Mouse (Mus musculus) heart, postnatal 14 days (tissue): ENCODE results near the gene Nphs1. TPM values are rescaled to one million over a fixed set of nuclear protein-coding genes. Genes with fewer than 3 reads are reported as not detected.

Source experiments
- DNase-seq, 2 experiments: peaks; one replicate each; pipeline ENCODE4 v3.0.0; 2021 to 2022
- intact Hi-C: fragments of 180-260 bp; cut with DNase I; formaldehyde crosslinking; loops from one replicate; pipeline ENCODE4 v1.15.1; 2025
- long read RNA-seq, 2 experiments: library from polyadenylated mRNA; stranded (forward); transcript quantifications; one replicate each; pipeline ENCODE4 v2.0.0; 2021
- total RNA-seq, 2 experiments: library from RNA; stranded (reverse); gene quantifications; 2 replicates each; pipeline ENCODE4 v1.2.3; 2021

The Nphs1 gene
- not detected for total RNA-seq
- long read RNA-seq, experiment 1 = 0 reads
- long read RNA-seq, experiment 2 = 0 reads

DNA sequence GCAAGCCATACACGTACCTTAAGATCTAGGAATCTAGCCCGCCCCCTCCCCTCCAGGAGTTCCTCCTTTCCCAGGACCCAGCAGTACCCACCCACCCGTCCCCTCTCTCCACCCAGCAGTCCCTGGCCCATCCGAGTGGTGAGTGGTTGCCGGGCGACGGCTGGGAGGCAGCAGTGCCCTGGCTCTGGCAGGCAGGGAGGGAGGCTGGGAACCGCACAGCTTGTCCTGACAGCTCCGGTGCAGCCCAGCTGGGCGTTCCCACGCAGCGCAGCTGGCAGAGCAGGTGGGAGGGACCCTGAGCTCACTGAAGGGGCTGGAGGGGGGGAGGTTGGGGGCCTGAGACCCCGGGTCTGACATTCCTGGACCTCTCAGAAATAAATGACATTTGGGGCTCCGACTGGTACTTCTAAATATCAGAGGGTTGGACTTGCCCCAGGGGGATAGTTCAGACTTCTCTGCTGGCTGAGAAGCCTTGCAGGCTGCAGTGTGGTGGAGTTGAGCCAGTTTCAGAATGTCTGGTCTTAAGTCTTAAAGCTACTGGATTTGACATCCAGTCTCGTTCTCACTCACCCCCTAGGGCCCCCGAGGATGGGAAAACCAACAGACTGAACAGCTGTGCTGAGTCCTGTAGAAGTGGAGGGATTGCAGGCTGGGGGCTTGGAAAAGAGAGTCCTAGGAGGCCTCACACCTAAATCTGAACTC is at the start of gene Nphs1, which contains the start of gene Kirrel2:
Nphs1 (plus strand) TSS at position 687 of the 702 bp plus-strand sequence.
Kirrel2 (minus strand) TSS at position 62 of the 702 bp plus-strand sequence.
- intact Hi-C loops = no loop called here
- peak in 1 of 2 experiments; percentile 12 for DNase-seq

DNA sequence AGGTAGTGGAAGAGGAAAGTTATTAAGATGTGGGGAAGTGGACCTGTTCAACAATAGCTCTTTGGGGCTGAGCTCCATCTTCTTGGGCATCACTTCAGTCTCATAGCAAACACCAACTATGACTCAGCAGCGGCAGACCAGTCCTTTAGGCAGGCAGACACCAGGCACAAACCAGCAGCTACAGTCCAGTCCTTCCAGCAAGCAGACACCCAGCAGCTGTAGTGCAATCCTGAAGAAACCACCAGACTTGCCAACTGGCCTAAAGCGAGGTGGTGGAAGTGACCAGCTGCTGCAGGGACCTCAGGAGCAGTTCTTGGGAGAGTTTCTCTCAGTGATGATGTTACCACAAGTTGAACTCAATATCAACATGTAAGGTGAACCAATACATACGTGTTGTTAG is 49.5 kb upstream of the Nphs1 start:
- intact Hi-C loops = no loop called here
- no peak for DNase-seq

DNA sequence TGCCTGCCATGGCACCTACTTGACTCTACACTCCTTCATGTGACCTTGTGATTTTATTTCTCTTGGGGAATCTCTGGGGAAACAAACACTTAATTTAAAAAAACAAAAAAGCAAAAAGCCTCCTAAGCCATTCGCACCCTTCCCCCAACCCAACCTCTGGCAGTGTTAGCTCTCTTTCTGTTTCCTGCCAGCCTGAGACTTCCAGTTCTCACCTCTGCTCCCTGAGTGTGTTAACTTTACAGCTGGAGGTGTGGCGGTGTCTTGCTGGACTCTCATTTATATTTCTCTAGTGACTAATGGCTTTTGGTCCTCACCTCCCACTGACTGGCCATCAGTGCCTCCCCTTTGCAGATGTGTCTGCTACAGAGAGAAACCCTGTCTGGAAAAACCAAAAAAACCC is 48.3 kb upstream of the Nphs1 start:
- no peak for DNase-seq
- intact Hi-C loops = no loop called here

DNA sequence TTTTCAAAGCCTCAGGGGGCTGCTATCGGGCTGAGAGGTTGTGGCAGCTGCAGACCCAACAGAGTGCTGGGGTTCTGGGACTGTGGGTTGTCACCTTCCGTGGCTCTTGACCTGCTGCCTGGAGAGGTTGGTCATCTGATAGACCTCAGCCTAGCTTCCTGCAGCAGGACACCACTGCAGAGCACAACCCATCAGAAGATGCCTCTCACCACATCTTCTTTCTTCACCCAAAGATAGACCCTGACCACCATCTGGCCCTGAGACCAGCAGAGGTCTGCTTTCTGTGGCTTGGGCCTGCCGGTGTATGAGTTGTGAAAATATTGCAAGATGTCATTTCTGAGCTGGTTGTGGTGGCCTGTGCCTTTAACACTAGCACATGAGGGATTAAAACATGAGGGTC is 47.1 kb upstream of the Nphs1 start:
- intact Hi-C loops = no loop called here
- no peak for DNase-seq

- DNase-seq = no peak
- intact Hi-C loops = no loop called here
These were observed 45.4 kb upstream of the Nphs1 start for GRCm38 (mm10) chr7:30412735-30413147.

DNA sequence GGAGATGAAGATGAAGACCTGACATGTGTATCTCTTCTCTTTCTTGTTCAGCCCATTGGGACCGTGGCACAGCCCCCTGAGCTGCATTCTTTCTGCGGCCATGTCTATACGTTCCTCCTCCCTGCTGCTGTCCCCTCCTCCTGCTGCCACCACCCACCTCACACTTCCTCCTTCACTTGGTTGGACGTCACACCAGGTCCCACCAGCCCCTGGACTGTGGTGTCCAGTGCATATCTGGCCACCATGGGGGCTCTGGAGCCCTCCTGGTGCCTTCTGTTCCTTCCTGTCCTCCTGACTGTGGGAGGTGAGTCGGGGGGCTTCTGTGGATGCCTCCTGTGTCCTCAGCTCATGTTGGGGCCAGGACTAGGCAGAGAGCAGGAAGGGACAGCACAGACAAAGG is 44.5 kb upstream of the Nphs1 start, which contains the start of gene Tyrobp:
Tyrobp (plus strand) TSS at position 165 of the 400 bp plus-strand sequence.
- intact Hi-C loops = no loop called here
- DNase-seq = no peak

DNA sequence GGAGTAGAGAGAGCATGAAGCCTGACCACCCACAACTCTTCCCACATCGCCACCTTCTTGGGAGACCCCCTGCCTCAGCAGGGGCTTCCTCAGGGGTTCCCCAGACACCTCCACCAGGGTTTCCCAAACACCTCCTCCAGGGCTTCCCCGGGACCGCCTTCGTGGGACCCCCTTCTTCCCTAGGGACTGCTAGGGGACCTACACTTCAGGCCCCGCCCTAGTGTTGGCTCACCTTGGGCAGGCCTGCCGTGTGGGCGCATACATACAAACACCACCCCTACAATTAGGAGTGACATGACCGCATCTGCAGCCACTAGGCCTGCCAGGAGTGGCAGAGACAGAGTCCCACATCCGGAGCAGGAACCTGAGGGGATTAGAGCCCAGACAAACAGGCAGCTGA is 40.3 kb upstream of the Nphs1 start:
- no peak for DNase-seq
- intact Hi-C loops = no loop called here

DNA sequence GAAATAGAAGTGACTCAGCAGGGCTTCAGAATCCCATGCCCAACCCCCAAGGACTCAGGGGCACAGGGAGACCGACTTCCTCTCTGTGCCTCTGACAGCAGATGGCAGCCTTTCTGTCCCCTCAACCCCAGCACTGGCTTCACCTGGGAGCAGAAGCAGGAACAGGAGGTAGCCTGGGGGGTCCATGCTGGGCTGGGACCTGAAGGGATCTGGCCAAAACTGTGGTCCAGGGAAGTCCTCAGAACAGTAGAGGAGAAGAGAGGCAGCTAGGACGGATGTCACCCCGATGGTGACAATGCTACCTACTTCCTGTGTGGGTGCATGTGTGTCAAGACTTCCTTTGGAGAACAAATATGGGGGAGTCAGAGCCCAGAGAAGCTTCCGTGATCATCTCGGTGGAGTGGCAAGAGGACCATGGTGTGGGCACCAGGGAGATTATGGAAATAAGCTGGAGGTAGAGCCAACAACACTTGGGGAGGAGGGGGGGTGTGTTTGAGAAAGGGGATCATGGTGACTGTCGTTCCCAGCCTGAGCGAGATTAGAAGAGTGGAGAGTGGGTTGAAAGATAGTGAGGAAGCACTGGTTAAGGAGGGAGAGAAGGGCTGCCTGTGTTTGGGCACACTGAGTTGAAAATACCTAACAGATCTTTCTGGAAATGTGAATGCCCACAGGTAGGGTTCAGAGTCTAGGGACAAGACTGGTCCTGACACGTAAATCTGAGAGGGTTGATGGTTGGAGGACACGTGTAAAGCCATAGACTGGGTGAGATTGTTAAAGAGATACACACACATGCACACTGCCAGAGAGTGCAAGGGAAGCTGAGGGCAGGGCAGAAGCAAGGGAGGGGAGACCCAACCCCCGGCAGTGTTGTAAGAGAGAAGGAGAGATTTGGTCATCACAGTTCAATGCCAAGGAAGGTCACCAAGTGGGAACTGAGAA is 38.3 kb upstream of the Nphs1 start, which contains the start of gene Hcst:
Hcst (minus strand) TSS at position 294 of the 939 bp plus-strand sequence.
- intact Hi-C loops = no loop called here

GRCm38 (mm10) chr7:30420673-30421072 is 37.4 kb upstream of the Nphs1 start:
- intact Hi-C loops = no loop called here
- DNase-seq = no peak

More for the DNA sequence above, 38.3 kb upstream of the Nphs1 start, which contains the start of gene Hcst:
- DNase-seq = no peak

- intact Hi-C loops = no loop called here
- peak; percentile 51 to 63 for DNase-seq
These were observed 36.8 kb upstream of the Nphs1 start, which contains the start of gene Nfkbid for GRCm38 (mm10) chr7:30421175-30421889. Gene Nfkbid, plus strand, starts transcription at chr7:30421732.

GRCm38 (mm10) chr7:30421890-30422435 is 36.2 kb upstream of the Nphs1 start:
- intact Hi-C loops = no loop called here

GRCm38 (mm10) chr7:30422560-30422959 is 35.6 kb upstream of the Nphs1 start:
- no peak for DNase-seq
- intact Hi-C loops = no loop called here

More at GRCm38 (mm10) chr7:30421890-30422435, 36.2 kb upstream of the Nphs1 start:
- peak; percentile 80 to 81 for DNase-seq

GRCm38 (mm10) chr7:30423071-30423641 is 35.0 kb upstream of the Nphs1 start:
- peak; percentile 10 to 19 for DNase-seq
- intact Hi-C loops = no loop called here

DNA sequence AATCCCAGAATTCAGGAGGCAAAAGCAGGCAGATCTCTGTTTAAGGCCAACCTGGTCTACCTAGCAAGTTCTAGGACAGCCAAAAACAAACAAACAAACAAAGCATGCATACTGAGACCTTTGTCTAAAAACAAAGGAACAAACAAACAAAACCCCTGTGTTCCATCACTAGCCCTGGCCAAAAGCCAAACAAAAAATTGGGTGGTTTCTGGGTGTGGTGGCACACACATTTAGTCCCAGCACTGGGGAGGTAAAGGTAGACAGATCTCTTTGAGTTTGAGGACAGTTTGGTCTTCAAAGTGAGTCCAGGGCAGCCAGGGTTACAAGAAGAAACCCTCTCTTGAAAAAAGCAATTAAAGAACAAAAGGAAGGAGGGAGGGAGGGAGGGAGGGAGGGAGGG is 28.8 kb upstream of the Nphs1 start:
- intact Hi-C loops = no loop called here
- DNase-seq = no peak

GRCm38 (mm10) chr7:30430191-30430590 is 27.9 kb upstream of the Nphs1 start:
- intact Hi-C loops = no loop called here
- no peak for DNase-seq

DNA sequence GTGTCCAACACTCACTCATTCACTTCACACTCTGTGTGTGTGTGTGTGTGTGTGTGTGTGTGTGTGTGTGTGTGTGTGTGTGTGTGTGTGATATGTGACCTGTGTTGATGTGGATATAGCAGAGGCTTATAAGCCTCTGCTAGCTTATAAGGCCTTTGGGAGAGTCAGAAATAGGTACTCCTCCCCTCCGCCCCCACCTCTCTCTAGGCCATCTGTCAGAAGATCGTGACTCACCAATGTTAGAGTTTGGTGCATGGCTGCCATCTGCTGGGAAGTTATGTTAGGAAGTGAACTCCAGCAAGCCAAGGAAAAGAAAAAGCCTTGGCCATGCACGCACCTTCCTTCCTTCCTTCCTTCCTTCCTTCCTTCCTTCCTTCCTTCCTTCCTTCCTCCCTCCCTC is 26.3 kb upstream of the Nphs1 start:
- intact Hi-C loops = loop anchor here (1.0 kb wide), 1 partner anchor 58 kb away; no protein-coding TSS in a partner anchor
- peak; percentile 49 to 62 for DNase-seq

- peak; percentile 50 to 72 for DNase-seq
- intact Hi-C loops = no loop called here
These were observed 23.9 kb upstream of the Nphs1 start for GRCm38 (mm10) chr7:30434238-30434637.

GRCm38 (mm10) chr7:30434701-30435100 is 23.4 kb upstream of the Nphs1 start:
- intact Hi-C loops = no loop called here
- no peak for DNase-seq

- DNase-seq = no peak
These were observed 23.0 kb upstream of the Nphs1 start for GRCm38 (mm10) chr7:30435156-30435555.

DNA sequence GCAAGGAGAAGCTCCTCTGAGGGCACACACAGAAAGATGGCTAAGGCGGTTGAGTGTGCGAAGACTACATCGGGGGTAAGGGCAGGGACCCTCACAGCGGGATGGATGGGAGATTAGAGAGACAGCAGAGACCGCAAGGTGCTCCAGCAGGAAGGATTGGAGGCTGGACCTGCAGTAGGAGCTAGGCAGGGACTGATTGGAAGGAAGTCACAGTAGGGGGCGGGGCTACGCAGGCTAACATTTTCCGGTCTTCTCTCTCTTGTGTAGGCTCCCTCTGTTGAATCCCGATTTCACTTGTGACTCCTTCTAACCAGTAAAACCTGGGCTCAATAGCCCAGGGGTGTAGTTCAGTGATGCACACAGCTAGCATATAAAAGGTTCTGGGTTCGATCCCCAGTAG is 21.2 kb upstream of the Nphs1 start:
- intact Hi-C loops = no loop called here
- no peak for DNase-seq

More at GRCm38 (mm10) chr7:30435156-30435555, 23.0 kb upstream of the Nphs1 start:
- intact Hi-C loops = no loop called here
